Mouse (Mus musculus) cerebellum, postnatal 10 days (tissue): Measurements from ENCODE around the gene Foxp1.

Experiments
- DNase-seq, 2 experiments: peaks; one replicate each; pipeline ENCODE4 v3.0.0; 2021; ENCODE audit warnings: mixed read lengths in 2 of 2

Foxp1 gene

GRCm38 (mm10) chr6:99483556-99483955, 39.0 kb downstream of the Foxp1 start:
- no peak for DNase-seq

GRCm38 (mm10) chr6:99481568-99481967, 41.0 kb downstream of the Foxp1 start:
- peak; percentile 19 to 20 for DNase-seq

- DNase-seq: no peak
Measured at GRCm38 (mm10) chr6:99478873-99479650, 43.5 kb downstream of the Foxp1 start.

GRCm38 (mm10) chr6:99475040-99475439, 47.5 kb downstream of the Foxp1 start:
- no peak for DNase-seq

- no peak for DNase-seq
Measured at GRCm38 (mm10) chr6:99470906-99471305, 51.6 kb downstream of the Foxp1 start.

GRCm38 (mm10) chr6:99469134-99469834, 53.2 kb downstream of the Foxp1 start:
- no peak for DNase-seq

GRCm38 (mm10) chr6:99467831-99468230, 54.7 kb downstream of the Foxp1 start:
- no peak for DNase-seq

GRCm38 (mm10) chr6:99467109-99467508, 55.4 kb downstream of the Foxp1 start:
- DNase-seq: no peak

GRCm38 (mm10) chr6:99466354-99466753, 56.2 kb downstream of the Foxp1 start:
- DNase-seq: no peak

GRCm38 (mm10) chr6:99464449-99464848, 58.1 kb downstream of the Foxp1 start:
- DNase-seq: peak; percentile 58 to 61

- DNase-seq: peak; percentile 89 to 92
Measured at GRCm38 (mm10) chr6:99463906-99464305, 58.6 kb downstream of the Foxp1 start.

GRCm38 (mm10) chr6:99458775-99459174, 63.7 kb downstream of the Foxp1 start:
- DNase-seq: no peak

- DNase-seq: no peak
Measured at GRCm38 (mm10) chr6:99453763-99454520, 68.6 kb downstream of the Foxp1 start.

- no peak for DNase-seq
Measured at GRCm38 (mm10) chr6:99452638-99453185, 69.8 kb downstream of the Foxp1 start.

- DNase-seq: no peak
Measured at GRCm38 (mm10) chr6:99451479-99451878, 71.0 kb downstream of the Foxp1 start.

GRCm38 (mm10) chr6:99447447-99447846, 75.1 kb downstream of the Foxp1 start:
- DNase-seq: no peak

GRCm38 (mm10) chr6:99446801-99447415, 75.6 kb downstream of the Foxp1 start:
- DNase-seq: peak; percentile 73 to 74

- peak; percentile 26 to 38 for DNase-seq
Measured at GRCm38 (mm10) chr6:99443460-99443859, 79.1 kb downstream of the Foxp1 start.

- no peak for DNase-seq
Measured at GRCm38 (mm10) chr6:99441100-99441499, 81.4 kb downstream of the Foxp1 start.

- DNase-seq: no peak
Measured at GRCm38 (mm10) chr6:99440606-99441005, 81.9 kb downstream of the Foxp1 start.

GRCm38 (mm10) chr6:99439878-99440361, 82.6 kb downstream of the Foxp1 start:
- peak; percentile 24 to 32 for DNase-seq

GRCm38 (mm10) chr6:99439214-99439877, 83.2 kb downstream of the Foxp1 start:
- peak in 1 of 2 experiments; percentile 42 for DNase-seq
